Mouse (Mus musculus) c-Kit-positive CD71-positive TER-119-positive erythroid progenitor cells, embryonic 14.5 days (primary cell): ENCODE data around the gene 1700109H08Rik.
"Not testable (repeated sequence)": the region's sequence is repeated elsewhere in the genome, so short reads cannot be mapped to it uniquely, and the experiment has no call there.

ENCODE experiments used
- DNase-seq: peaks from one replicate; pipeline ENCODE4 v3.0.0-alpha.2; 2013; ENCODE audit warnings: low spot score

The 1700109H08Rik gene

GRCm38 (mm10) chr5:3571266-3571665 is at the start of gene 1700109H08Rik:
TSS of gene 1700109H08Rik (plus strand) at chr5:3571566.
- no peak for DNase-seq

- no peak for DNase-seq
These were observed 49.6 kb upstream of the 1700109H08Rik start for GRCm38 (mm10) chr5:3521741-3522140.

DNA sequence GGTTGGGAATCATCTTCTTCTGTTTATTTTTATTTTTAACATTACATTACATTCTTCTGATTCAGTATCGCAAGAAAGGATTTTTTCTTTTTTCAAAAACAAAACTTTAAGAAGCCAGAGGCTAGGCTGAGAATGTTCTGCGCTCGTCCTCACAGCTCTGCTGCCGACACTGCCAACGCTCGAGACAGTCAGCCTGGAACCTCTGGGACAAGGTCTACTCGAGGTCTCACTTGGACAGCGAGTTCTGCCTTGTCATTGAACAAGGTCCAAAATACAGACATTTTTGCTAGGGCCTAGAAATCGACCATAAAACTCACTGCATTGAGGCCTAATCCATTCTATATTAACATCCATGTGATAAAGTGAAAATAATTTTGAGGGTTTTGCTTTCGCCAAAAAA is 48.5 kb upstream of the 1700109H08Rik start:
- DNase-seq = no peak

DNA sequence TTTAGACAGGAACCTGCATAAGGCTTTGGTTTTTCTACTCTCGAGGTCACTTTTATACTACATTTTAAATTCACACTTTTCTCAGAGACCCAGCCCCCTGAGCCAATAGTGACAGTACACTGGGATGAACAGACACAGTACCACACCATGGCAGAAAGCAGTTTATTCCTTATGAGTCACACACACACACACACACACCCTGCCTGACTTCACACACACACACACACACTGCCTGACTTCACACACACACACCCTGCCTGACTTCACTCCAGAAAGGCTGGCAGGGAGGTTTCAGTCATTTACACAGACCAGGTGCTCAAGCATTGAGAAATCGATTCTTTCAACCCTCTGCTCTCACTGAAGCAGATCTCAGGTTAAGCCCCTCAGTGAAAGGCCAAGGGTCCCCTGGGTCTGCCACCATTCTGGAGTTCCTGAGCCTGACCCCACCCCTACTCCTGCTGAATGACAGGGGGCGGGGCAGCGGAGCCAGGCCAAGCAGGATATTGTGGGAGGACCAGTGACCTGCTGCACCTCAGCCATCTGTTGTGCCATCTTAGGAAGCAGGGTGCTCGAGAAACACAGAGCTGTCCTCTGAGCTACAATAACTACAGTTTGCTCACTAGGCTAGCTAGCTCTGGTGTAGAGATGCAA is 44.2 kb upstream of the 1700109H08Rik start:
- no peak for DNase-seq

DNA sequence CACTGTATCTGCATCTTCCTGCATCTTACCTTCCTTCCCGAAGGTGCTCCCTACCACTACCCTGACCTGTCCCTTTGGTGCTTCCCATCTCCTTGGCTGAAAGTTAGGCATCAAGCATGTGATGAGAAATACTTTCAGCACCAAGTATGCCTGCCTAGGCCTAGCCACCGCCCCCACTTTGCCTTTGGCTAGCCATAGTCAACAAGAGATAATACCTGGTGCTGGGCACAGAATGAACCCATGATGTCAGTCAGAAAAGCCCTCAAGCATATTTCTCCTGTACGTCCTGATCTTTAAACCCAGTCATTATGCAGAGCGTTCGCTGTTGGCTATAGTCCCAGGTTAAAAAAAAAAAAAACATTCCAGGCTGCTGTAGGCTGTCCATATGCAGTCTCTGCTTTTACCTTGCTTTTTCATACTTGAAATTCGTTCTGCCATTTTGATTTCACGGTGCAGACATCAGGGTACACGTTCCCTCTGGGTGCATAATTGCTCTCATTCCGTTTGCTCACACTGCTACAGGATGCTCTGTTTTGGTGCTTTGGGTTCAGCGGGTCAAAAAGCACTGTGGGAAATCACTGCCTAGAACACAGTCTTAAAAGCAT is 41.7 kb upstream of the 1700109H08Rik start:
- DNase-seq = no peak

DNA sequence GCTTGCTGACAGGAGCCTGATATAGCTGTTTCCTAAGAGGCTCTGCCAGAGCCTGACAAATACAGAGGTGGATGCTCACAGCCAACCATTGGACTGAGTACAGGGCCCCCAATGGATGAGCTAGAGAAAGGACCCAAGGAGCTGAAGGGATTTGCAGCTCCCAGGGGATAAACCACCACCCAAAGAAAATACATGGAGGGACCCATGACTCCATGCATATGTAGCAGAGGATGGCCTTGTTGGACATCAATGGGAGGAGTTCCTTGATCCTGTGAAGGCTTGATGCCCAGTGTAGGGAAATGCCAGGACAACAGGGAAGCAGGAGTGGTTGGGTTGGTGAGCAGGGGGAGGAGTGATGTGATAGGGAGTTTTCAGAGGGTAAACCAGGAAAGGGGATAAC is 39.3 kb upstream of the 1700109H08Rik start:
- not testable (repeated sequence) for DNase-seq

GRCm38 (mm10) chr5:3536592-3537212 is 34.7 kb upstream of the 1700109H08Rik start:
- no peak for DNase-seq

DNA sequence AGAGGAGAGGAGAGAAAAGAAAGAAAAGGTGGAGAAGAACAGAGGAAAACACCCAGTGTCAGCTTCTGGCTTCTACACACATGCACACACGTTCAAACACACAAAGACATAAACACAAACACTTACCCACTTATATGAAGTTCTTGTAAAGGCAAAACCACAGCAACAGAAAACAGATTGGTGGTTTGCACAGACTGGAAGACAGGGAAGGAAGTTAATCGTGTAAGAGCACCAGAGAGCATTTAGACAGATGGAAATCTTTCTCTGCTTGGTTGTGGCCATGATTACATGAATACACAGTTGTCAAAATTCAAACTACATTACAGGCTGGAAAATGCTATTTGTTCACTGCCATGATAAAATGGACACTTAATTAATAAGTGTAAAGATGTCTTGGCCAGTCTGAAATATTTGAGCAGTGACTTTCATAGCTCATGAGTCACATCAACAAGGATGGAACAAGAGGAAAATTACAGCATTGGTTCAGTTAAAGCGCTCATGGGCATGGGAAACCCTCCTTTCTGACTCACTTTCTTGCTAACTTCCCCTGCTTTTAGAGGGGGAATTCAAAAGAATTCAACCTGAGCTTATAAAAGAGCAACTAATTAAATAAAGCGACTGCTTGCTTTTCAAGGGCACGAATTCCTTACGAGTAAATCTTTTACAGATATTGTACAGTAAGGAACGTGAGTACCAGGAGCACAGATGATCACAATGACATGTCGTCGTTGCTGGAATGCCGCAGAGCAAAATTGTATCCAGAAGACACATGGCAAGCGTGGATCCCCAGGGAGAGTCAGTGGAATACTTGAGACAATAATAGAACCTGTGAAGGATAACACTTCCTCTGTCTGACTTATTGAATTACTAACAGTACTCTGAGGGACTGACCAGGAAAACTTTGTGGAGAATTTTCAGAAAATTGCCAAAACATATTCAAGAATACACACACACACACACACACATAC is 32.6 kb upstream of the 1700109H08Rik start:
- no peak for DNase-seq

DNA sequence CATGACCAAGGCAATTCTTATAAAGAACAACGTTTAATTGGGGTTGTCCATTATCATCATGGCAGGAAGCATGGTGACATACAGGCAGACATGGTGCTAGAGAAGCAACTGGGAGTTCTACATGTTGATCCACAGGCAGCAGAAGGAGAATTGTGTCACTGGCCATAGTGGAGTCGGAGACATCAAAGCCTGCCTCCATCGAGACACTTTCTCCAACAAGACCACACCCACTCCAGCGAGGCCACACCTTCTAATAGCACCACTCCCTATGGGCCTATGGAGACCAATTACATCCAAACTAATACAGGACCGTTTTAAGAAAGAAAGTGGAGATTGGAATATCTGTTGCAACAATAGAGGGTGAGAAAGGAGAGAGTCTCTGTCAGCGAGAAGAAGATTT is 29.5 kb upstream of the 1700109H08Rik start:
- no peak for DNase-seq

- peak; percentile 90 for DNase-seq
These were observed 27.5 kb upstream of the 1700109H08Rik start, which contains the start of gene Fam133b for GRCm38 (mm10) chr5:3543629-3544479. TSS of gene Fam133b (plus strand) at chr5:3543833.

DNA sequence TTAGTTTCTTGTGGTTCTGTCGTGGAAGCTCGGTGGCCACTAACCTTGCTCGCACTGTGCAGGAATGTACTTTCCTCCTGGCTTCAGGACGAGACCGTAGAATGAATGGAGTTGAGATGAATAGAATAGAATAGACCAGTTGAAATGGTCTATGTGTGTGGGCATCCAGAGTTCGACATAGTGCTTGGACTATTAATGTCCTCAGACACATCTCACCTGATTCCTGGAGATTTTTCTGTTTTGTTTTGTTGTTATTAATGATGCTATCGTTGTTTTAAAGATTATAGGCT is 26.9 kb upstream of the 1700109H08Rik start:
- DNase-seq = no peak

DNA sequence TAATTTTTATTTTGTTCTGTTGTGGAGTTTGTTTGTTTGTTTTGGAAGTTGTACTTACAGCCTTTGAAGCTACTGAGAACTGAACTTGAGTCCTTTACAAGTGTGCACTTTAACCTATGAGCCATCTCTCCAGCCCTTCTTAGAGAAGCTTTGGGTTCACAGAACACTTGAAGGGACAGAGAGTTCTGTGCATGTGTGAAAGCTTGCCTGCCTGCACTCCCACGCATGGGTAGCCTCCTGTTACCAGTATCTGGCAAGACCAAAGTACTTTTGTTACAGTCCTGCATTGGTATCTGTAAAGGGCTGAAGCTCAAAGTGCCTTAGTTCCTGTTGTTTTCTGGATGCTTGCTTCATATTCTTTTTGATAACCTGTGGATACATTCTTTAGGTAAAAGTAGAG is 25.1 kb upstream of the 1700109H08Rik start:
- no peak for DNase-seq

DNA sequence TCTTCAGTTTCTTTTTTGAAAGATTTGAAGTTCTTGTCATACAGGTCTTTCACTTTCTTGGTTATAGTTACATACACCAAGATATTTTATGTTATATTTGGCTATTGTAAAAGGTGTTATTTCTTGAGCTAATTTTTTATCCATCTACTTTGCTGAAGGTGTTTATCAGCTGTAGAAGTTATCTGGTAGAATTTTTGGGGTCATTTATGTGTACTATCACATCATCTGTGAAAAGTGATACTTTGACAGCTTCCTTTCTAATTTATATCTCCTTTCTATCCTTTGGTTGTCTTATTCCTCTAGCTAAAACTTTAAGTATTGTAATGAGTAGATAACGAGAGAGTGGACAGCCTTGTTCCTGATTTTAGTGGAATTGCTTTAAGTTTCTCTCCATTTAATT is 19.9 kb upstream of the 1700109H08Rik start:
- no peak for DNase-seq

- no peak for DNase-seq
These were observed 17.2 kb upstream of the 1700109H08Rik start for GRCm38 (mm10) chr5:3554198-3554597.

DNA sequence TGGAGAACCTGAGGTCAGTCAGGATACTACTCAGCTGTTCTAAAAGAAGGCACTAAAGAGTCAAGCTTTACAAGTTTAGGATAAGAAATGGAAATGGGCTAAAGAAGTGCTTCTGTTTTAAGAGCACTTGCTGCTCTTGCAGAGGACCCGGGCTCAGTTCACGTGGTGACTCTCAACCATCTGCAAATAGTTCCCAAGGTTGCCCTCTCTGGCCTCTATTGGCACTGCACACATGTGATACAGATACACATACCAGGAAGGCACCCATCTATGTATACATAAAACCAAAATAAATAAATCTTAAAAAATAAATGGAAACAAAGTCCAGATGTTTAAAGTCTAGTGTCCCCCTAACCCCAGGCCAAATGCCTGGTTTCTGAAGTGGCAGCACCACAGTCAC is 3.5 kb downstream of the 1700109H08Rik start:
- DNase-seq = no peak

DNA sequence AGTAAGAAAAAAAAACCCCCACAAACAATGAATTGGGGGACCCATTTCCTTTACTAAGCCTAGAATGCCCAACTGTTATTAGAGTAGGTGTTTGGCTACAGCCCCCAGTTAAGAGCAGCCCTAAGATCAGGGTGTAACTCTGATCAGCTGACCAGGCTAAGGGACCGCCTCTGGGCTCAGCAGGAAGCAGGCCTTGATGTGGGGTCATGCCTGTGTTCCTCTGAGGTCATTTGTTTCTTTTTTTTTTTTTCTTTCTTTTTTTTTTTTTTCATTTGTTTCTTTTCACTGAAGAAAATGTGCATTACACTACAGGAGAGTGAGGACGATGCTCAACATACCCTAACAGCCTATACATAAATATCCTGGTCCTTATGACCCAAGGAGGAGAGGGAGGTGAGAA is 6.6 kb downstream of the 1700109H08Rik start:
- no peak for DNase-seq

GRCm38 (mm10) chr5:3579066-3579465 is 7.7 kb downstream of the 1700109H08Rik start:
- no peak for DNase-seq

GRCm38 (mm10) chr5:3595693-3596398 is 24.5 kb downstream of the 1700109H08Rik start, which contains the start of gene Pex1:
TSS of gene Pex1 (plus strand) at chr5:3596066.
- DNase-seq = peak; percentile 94

- peak; percentile 53 for DNase-seq
These were observed 25.0 kb downstream of the 1700109H08Rik start, which contains the start of gene Rbm48 for GRCm38 (mm10) chr5:3596399-3596766. TSS of gene Rbm48 (minus strand) at chr5:3596585.

DNA sequence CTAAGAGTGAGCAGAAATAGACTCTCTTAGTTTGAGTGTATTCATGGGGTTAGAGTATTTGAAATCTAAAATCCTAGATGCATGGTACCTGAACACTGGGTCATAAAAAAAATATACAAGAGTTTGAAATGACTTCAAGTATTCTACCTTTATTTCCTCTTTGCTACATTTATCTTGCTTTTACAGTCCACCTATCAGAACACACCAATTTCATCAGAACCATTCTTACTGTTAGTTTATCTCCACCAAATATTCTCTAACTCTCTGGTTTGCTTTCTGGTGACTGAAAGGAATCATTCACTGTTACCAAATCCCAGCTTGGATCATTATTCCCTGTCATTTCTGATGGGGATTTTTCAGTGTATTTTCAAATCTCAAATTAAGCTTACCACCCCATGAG is 25.8 kb downstream of the 1700109H08Rik start:
- no peak for DNase-seq

- no peak for DNase-seq
These were observed 27.4 kb downstream of the 1700109H08Rik start for GRCm38 (mm10) chr5:3598766-3599165.
